Mouse (Mus musculus) cerebellum, adult 8-10 months (tissue): ENCODE data around the gene Cbs.

Source experiments
- DNase-seq: peaks from one replicate; pipeline ENCODE4 v3.0.0; 2022

The Cbs gene

GRCm38 (mm10) chr17:31583185-31583584, 53.9 kb downstream of the Cbs start:
- no peak for DNase-seq

GRCm38 (mm10) chr17:31580344-31580743, 56.7 kb downstream of the Cbs start:
- DNase-seq: no peak

- peak; percentile 67 for DNase-seq
These were observed 60.5 kb downstream of the Cbs start for GRCm38 (mm10) chr17:31576394-31577175.

- no peak for DNase-seq
These were observed 62.4 kb downstream of the Cbs start for GRCm38 (mm10) chr17:31574662-31575061.

- DNase-seq: no peak
These were observed 65.3 kb downstream of the Cbs start for GRCm38 (mm10) chr17:31571689-31572088.

GRCm38 (mm10) chr17:31570321-31570925, 66.6 kb downstream of the Cbs start:
- no peak for DNase-seq

- DNase-seq: no peak
These were observed 67.3 kb downstream of the Cbs start for GRCm38 (mm10) chr17:31569756-31570155.

- no peak for DNase-seq
These were observed 70.8 kb downstream of the Cbs start for GRCm38 (mm10) chr17:31566276-31566675.

- peak; percentile 68 for DNase-seq
These were observed 71.6 kb downstream of the Cbs start for GRCm38 (mm10) chr17:31565141-31566056.

- DNase-seq: no peak
These were observed 72.2 kb downstream of the Cbs start for GRCm38 (mm10) chr17:31564858-31565140.

- DNase-seq: peak; percentile 99
These were observed 72.8 kb downstream of the Cbs start, which contains the start of gene Pknox1 for GRCm38 (mm10) chr17:31564015-31564857. Gene Pknox1, plus strand, starts transcription at chr17:31564734.

GRCm38 (mm10) chr17:31563632-31564014, 73.4 kb downstream of the Cbs start:
- DNase-seq: peak; percentile 60

- DNase-seq: no peak
These were observed 77.8 kb downstream of the Cbs start for GRCm38 (mm10) chr17:31559021-31559789.
